Mouse (Mus musculus): ENCODE results near the gene Setd1b. TPM values are rescaled to one million over a fixed set of nuclear protein-coding genes. Genes with fewer than 3 reads are reported as not detected.
A peak's percentile ranks its signal among the peaks of the same experiment; 100 is the strongest.

The Setd1b gene
- total and polyA plus RNA-seq, 3 experiments = 3.0 to 23.5 TPM; not detected in 1

DNA sequence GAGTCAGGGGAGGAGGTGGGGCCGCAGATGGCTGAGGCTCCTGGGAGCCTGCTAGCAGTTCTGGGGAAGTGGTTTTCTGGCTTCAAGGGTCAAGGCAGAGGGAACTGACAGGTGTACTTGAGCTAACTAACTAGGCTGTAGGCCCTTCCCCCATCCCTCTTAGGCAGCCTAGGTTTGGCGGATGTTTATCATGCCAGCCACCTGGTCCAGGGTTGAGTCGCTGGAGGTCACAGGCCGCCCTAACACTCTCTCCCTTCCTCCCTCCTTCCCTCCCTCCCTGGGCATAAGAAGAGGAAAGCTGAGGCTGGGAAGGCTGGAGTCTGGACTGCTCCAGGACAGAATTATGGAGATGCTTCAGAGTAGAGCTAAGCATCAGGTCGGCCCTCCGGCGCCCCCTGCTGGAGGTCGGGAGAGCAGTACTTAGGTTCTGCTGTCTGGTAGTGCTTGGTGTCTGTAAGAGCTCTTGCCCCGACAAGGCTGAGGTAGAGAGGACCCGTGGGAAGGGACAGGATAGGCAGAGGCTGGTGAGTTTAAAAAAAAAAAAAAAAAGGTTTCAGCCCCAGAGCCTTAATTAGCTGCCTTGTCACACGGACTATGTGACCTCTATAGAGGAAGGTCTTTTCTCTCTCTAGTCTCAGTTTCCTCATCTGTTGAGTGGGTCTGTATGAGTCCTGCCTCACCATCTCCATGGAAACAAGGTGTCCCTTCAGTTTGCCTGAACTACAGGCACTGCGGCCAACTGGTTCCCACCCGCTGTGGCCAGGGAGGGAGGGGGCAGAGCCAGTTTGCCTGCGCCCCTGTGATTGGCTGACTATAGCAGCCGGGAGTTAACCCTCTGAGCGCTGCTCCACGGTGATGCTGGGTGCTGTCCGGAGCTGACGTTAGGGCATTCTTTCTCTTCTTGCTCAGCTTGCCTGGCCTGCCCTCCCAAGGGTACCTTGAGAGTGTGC lies 7.7 kb downstream of the Setd1b start (continued):
- TF ChIP-seq ZMIZ1 (IDR thresholded peaks at IDR 0.05; ENCODE audit: low read depth, low read length) = no peak
- no peak for TF ChIP-seq GATA1 (IDR thresholded peaks at IDR 0.05; ENCODE audit: low read depth, low read length)
- TF ChIP-seq SIN3A (IDR thresholded peaks at IDR 0.05; ENCODE audit: low read length) = peak; percentile 57; the same call in 1 of the 2 replicates
- peak; percentile 65 for TF ChIP-seq TAL1 (IDR thresholded peaks at IDR 0.05; ENCODE audit: low read length)
- TF ChIP-seq ELF1 (IDR thresholded peaks at IDR 0.05; ENCODE audit: low read depth, low read length) = no peak
- no peak for TF ChIP-seq JUND (IDR thresholded peaks at IDR 0.05; ENCODE audit: low read depth, low read length)
- no peak for TF ChIP-seq MEF2A (IDR thresholded peaks at IDR 0.05; ENCODE audit: extremely low read depth, insufficient replicate concordance, low read depth, low read length, poor library complexity, severe bottlenecking)
- no peak for TF ChIP-seq ZKSCAN1 (IDR thresholded peaks at IDR 0.05; ENCODE audit: low read depth, low read length)
- 0 out of 2 replicates have a peak, but pooled peaks have one; percentile 31 for TF ChIP-seq MXI1 (IDR thresholded peaks at IDR 0.05; ENCODE audit: low read depth, low read length)
- no peak for TF ChIP-seq MYB (IDR thresholded peaks at IDR 0.05; ENCODE audit: low read depth, low read length)
- TF ChIP-seq RCOR1 (IDR thresholded peaks at IDR 0.05; ENCODE audit: low read depth, low read length) = no peak
- TF ChIP-seq EP300 (IDR thresholded peaks at IDR 0.05; ENCODE audit: low read depth in 1 of 2, low read length in 2 of 2) = no peak
- no peak for TF ChIP-seq POLR2AphosphoS2 (IDR thresholded peaks at IDR 0.05; ENCODE audit: low read length)
- no peak for TF ChIP-seq E2F4 (IDR thresholded peaks at IDR 0.05; ENCODE audit: borderline replicate concordance, low read depth, low read length)
- TF ChIP-seq KAT2A (conservative IDR thresholded peaks at IDR 0.05; ENCODE audit: low read depth, low read length) = no peak
- no peak for TF ChIP-seq POLR2AphosphoS5 (IDR thresholded peaks at IDR 0.05; ENCODE audit: borderline replicate concordance, low read depth, low read length)

DNA sequence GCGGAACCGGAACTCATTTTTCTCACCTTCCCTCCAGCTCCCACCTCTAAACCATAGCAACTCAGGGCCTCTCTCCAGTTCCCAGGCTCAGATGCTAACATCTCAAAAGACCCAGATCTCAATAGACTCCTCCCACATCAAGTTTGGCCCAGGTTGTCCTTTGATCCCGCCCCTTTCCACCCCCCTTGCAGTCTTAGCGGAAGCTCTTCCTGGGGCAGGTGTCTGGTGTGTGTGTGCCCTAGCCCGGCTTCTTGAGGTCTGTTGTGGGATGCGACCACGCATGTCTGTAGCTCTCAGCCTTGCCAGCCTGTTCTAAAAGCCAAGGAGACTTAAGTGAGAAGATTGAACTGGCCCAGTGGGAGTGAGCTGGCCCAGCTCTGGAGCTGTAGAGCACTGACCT lies 8.6 kb downstream of the Setd1b start:
- peak overlapping the region; percentile 29; the same call in 1 of the 2 replicates for H3K9ac ChIP-seq (ENCODE audit: control insufficient read depth, low read depth, low read length, poor library complexity, severe bottlenecking)
- no peaks in the 10 kb centered on the region for H3K27me3 ChIP-seq (ENCODE audit: control insufficient read depth in 1 of 2, insufficient read depth in 2 of 2, low read length in 2 of 2)
- peak overlapping the region; percentile 32 for H3K27ac ChIP-seq (ENCODE audit: control insufficient read depth, low read depth, low read length)
- no peak for DNase-seq (ENCODE audit: low read depth, low spot score)
- H3K79me2 ChIP-seq (ENCODE audit: control insufficient read depth, insufficient read depth, low read length, poor library complexity) = peaks cover 41% of the 10 kb centered on the region
- TF ChIP-seq BHLHE40 (IDR thresholded peaks at IDR 0.05; ENCODE audit: borderline replicate concordance, low read depth, low read length) = no peak
- no peak for TF ChIP-seq ZKSCAN1 (IDR thresholded peaks at IDR 0.05; ENCODE audit: low read depth, low read length)
- TF ChIP-seq JUND (IDR thresholded peaks at IDR 0.05; ENCODE audit: low read depth, low read length) = no peak
- no peak for TF ChIP-seq EP300 (IDR thresholded peaks at IDR 0.05; ENCODE audit: low read depth in 1 of 2, low read length in 2 of 2)
- TF ChIP-seq NELFE (IDR thresholded peaks at IDR 0.05; ENCODE audit: low read depth, low read length) = no peak
- TF ChIP-seq NRF1 (IDR thresholded peaks at IDR 0.05; ENCODE audit: insufficient read depth, low read depth, low read length, poor library complexity, severe bottlenecking) = no peak
- TF ChIP-seq POLR2A (IDR thresholded peaks at IDR 0.05; ENCODE audit: control insufficient read depth in 1 of 2, insufficient read depth in 1 of 2, low read depth in 1 of 2, low read length in 2 of 2, poor library complexity in 1 of 2) = no peak
- no peak for TF ChIP-seq SIN3A (IDR thresholded peaks at IDR 0.05; ENCODE audit: low read length)
- TF ChIP-seq MAZ (IDR thresholded peaks at IDR 0.05; ENCODE audit: low read depth, low read length) = no peak
- TF ChIP-seq USF2 (IDR thresholded peaks at IDR 0.05; ENCODE audit: borderline replicate concordance in 1 of 2, insufficient read depth in 1 of 2, low read depth in 1 of 2, low read length in 2 of 2) = no peak
- no peak for TF ChIP-seq TCF12 (IDR thresholded peaks at IDR 0.05; ENCODE audit: low read depth, low read length)
- TF ChIP-seq MYB (IDR thresholded peaks at IDR 0.05; ENCODE audit: low read depth, low read length) = no peak
- no peak for TF ChIP-seq ZC3H11A (IDR thresholded peaks at IDR 0.05; ENCODE audit: low read depth, low read length)
- no peak for TF ChIP-seq GABPA (IDR thresholded peaks at IDR 0.05; ENCODE audit: low read depth, low read length)
- peaks cover 0 to 21% of the 10 kb centered on the region in 2 experiments; a peak in 2 of 4 replicates for H3K4me1 ChIP-seq (ENCODE audit: control insufficient read depth in 1 of 2, insufficient read depth in 2 of 2, low read length in 2 of 2)
- no peaks in the 10 kb centered on the region for H3K9me3 ChIP-seq (replicated peaks; ENCODE audit: insufficient read depth, low read length)
- no peak overlapping the region for H3K4me3 ChIP-seq (ENCODE audit: control insufficient read depth in 1 of 2, insufficient read depth in 1 of 2, low read depth in 2 of 2, low read length in 2 of 2)
- H3K36me3 ChIP-seq (ENCODE audit: control insufficient read depth in 1 of 2, insufficient read depth in 2 of 2, low read length in 2 of 2) = peaks cover 2 to 22% of the 10 kb centered on the region in 2 experiments; a peak in 3 of 4 replicates

All from MEL (cell line).